Mouse (Mus musculus) MN1 (cell line): ENCODE results near the gene Bicd1.

Experiments
- DNase-seq: peaks from one replicate; pipeline ENCODE4 v3.0.0-alpha.2; 2016; ENCODE audit warnings: low spot score

Gene Bicd1

GRCm38 (mm10) chr6:149567219-149567618 is 158.5 kb downstream of the Bicd1 start:
- no peak for DNase-seq

DNA sequence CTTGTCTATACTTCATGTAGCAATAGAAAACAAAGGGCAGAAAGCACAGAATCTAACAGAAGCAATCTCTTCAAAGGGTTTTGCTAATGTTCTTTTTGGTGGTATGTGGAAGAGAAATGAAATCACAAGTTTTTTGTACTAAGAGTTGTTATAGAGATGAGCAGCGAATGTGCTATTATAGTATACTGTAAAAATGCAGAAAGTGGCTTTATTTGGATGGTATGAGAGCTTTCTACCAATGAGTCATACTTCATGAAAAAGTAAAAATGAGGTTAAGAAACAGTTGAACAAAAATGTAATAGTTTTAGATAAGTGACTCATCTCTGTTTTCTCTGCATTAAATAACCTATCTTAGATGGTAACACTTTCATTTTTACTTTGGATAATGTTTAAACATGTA is 165.6 kb downstream of the Bicd1 start:
- no peak for DNase-seq

GRCm38 (mm10) chr6:149580053-149580452 is 171.4 kb downstream of the Bicd1 start:
- no peak for DNase-seq

GRCm38 (mm10) chr6:149585708-149586504 is 177.2 kb downstream of the Bicd1 start:
- DNase-seq = peak; percentile 7
